Mouse (Mus musculus): ENCODE data around the gene C1ql4.
A peak's percentile ranks its signal among the peaks of the same experiment; 100 is the strongest.
"Not testable (repeated sequence)": the region's sequence is repeated elsewhere in the genome, so short reads cannot be mapped to it uniquely, and the experiment has no call there.

Gene C1ql4

DNA sequence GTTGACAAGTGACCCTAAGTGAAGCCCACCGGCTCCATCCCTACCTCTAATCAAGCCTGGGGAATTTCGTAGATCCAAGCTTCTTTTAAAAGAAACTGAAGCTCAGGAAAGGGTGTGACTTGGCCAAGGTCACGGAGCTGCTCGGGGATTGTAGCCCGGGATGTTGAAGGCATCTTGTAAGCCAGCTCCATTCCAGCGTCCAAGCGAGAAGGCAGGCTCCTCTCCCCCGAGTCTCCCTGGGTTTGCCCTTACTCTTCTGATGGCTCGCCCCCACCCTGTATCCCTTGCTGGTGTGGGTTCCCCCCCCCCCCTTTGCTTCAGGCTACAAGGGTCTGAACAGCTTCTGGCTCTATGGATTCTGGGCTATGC lies 10.9 kb upstream of the C1ql4 start:
- no peak for DNase-seq (ENCODE audit: low spot score)

DNA sequence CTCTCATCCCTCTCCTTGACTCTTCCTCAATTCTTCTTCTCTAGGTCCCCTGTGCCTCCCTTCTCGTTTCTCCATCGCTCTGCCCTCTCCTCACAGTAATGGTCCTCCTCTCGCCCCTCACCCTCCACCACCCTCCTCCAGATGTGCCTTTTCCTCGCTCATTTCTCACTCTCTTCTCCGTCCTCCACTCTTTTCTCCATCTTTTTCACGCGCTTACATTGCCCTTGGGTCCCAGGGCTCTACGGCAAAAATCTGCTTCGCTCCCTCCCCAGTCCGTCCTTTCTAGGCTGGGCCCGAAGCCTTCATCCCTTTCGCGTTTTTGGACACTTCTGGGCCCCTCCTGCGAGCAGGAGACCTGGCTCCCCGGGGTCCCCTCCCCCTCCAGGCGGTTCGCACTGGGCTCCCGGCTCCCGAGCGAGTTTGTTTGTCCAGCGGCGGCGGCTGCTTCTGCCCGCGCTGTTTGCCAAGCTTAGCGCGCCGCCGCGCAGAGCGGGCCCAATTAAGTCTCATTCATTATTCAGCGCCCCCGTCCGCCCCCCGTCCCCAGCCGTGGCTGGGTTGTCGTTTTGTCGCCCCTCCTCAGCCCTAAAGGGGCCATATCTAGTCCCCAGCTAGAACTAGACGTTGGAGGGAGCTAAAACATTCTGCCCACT lies 10.3 kb upstream of the C1ql4 start:
- no peak for DNase-seq (ENCODE audit: low spot score)

DNA sequence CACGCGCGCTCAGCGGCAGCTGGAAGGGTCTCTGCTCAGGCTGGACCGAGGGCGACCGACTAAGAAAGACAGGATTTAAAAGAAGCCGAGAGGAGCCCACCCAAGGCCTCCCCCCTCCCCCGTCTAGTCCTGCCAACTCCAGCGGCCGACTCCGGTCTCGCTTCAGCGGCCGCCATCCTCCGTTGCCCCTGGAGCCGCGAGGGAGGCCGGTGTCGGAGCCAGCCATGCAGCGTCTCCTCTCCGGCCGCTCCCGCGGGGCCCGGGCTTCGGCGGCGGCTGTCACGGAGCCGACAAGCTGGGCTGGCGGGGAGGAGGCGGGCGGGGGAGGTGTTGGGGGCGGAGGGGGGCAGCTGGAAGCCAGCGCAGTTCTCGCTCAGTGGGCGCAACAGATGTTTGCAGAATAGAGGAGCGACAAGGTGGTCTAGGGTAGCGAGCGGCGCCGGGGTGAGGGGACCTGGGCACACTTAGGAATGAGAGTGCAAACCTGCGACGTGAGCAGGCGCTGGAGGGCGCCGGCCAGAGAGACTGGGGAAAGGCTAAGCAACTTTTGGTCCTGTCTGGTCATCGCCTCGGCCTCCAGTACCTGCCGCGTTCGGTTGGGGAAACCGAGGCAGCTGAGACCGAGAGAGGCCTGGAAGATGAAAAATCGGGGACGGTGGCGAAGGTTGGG lies 9.3 kb upstream of the C1ql4 start:
- DNase-seq (ENCODE audit: low spot score): no peak

DNA sequence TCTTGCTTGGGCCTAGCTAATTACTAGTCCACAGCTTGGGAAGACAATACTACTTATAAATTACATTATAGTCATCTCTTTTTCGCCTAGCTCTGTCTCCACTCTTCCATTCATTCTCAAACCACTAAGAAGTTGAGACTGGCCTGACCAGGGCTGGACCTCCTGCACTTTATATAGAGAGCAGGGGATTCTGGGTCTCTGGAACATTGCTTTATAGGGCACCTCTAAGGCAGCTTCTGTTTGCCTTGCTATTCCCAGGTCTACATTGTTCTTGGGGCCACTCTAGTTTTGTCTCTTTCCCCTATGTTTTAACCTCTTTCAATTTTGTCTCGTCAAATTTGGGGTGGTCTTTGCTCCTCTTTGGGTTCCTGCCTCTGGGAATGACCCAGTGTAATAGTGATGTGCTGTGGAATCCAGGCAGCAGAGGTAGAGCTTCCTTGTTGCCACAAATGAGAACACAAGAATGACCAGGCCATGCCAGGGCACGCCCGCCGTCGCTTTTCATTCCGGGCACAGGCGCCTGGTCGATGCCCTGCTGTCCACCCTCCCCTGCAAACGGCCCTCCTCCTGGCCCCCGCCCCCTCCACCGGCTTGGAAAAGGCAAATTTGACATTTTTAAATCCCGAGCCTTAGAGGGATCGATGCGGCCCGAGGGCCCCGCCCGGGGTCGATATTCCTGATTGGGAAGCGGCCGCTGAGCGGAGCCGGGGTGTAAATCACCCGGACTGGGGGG lies 8.6 kb upstream of the C1ql4 start:
- DNase-seq (ENCODE audit: low spot score): no peak

DNA sequence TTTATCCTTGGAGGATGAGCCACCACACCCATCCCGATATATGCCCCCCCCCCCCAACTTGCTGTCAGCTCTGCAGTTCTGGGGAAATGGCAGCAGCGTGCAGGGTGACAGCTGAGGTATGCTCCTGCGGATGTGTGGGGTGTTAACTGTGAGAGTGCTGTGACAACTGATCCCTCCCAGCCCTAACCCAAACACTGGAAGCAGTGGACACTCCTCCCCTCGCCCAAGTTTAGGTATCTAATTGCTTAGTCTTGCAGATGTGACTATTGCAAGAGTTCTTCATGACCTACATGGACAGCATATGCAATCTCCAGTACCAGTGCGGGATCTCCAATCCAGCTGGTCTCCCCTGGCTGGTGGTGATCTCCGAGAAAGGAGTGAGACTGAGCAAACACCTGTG lies 7.7 kb upstream of the C1ql4 start:
- DNase-seq (ENCODE audit: low spot score): no peak

DNA sequence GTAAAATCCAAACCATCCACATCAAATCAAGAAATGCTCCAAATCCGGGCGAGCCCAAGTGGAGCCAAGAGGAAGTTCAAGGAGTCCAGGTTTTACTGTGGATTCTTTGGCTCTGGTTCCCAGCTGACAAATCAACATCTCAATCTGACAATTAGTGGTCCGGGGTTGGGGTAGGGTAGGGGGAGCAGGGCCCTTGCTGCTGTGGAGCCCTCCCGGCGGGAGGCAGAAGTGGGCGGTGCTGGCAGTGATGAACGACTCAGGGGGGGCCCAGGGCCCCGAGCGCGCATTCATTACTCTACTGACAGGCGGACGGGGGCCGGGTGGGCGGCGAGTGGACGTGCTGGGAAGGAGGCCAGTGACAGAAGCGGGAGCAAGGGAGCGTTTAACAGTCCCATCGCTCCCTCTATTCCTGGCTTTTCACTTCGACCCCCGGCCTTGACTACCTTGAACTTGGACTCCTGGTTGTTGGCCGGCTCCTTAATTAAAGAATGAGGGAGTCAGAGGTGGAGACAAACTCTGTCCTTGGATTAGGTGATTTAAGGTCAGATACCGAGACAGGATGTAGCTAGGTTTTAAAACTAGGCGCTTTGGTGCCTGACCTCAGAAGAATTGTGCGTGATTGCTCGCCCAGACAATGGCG lies 7.1 kb upstream of the C1ql4 start:
- no peak for DNase-seq (ENCODE audit: low spot score)

DNA sequence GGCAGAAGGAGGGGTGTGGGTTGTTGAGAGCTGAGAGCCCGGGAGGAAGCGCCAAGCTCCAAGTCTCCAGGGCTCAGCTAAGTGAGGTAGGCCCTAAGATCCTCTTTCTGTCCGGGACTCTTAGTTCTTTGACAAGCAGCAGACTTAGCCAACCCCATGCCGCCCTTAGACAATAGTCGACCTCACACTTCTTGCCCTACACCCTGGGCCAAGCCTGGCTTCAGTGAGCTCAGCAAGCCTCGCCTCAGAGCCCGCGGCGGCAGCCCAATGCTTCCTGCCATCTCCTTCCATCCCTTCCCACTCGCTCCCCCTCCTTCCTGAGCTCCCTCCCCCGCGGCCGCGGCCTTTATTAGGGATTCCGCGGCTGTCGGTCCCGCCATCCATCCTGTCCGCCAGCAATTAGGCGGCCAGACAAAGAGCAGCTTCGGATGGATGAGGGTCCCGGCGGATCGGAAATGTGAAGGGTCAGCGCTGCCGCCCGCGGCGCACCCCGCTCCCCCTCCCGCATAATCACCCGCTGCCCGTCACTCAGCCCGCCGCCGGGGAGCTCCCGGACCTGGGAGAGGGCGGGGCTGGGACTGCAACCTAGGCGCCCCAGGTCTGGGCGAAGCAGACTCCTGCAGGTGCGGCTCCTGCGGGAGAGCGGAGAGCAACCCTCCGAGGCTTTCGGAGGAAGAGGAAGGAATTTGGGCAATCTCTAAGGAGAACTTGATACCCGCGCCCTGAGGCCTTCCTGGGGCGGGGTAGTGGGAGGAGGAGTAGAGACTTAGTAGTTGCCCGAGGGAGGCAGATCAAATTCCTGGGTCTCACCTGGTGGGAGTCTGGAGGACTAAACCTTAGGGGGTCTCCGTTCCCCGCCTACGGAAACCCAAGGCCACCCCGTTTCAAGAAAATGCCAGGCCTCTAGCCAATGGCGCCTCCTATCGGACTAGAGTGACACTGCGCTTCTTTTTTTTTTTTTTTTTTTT lies 6.0 kb upstream of the C1ql4 start:
- no peak for DNase-seq (ENCODE audit: low spot score)

DNA sequence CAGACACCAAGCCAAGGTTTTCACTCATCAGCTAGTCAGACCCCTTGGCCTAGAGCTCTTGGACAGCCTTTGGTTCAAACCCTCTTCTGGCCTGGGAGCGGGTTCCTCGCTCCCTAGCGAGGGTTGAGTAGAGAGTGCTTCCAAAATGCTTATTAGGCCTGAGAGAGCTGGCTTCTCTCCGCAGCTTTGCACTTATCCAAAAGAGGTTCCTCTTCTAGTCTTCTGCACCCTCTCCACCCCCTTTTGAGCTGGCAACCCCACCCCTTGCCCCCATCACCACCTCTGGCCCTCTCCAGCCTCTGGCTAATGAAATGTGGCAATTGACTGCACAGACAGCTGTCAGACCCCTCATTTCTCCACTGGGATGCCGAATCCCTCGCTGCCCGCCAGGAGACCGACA lies 5.3 kb upstream of the C1ql4 start, which contains the start of gene Dnajc22:
TSS of gene Dnajc22 (plus strand) at position 301 of the 400 bp plus-strand sequence.
- no peak for DNase-seq (ENCODE audit: low spot score)

DNA sequence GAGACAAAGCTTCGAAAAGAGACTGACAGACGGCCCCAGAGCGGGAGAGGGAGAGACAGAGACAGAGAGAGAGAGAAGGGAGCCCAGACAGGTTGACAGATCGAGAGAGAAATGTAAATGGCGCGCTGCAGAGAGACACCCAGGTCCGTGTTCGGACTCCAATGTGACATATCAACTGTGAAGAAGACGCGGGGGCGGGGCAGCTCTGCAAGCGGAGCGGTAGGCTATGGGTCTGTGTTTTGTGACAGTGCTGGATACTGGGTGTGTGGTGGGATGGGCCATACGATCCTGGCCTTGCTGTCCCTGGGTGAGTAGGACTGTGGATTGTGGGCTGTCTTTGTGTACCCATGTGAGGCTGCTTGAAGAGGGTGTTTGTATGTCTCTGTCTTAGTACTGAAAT lies 1.5 kb upstream of the C1ql4 start:
- no peak for DNase-seq (ENCODE audit: low spot score)

DNA sequence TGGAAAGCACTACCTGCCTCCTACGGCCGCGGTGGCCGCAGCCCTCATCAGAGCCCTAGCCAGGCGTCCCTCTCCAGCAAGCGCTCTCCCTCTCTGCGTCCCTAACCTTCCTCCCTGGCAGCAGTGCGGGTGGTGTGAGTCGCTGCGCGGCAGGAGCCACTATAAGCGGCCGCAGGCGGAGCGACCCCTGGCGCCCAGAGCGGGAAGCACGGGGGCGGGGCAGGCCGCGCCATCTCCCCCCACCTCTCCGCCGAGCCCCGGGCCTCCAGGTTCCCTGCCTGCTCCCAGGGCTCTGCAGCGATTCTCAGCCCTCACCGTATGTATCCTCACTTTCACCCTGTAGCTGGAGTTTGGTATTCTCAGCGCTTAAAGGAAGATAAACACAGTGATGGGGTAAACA lies 675 bp upstream of the C1ql4 start:
- DNase-seq (ENCODE audit: low spot score): no peak

DNA sequence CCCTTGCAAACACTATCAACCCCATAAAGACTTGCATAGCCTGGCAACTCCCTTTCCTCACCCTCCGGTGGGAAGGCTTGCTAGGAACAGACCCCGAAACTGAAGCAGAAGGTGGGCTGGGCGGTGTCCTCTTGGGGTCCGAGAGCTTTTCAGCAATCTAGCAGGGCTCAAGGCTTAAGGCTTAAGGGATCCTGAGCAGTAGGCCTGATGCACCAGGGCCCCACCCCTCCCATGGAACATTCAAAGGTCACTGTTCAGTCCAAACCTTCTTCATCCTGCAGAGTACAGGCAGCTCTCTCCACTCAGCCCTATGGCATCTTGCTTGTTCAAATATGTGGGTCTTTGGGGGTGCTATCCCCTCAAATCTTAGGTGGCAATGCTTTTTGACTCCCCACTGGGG lies 1.6 kb downstream of the C1ql4 start:
- DNase-seq (ENCODE audit: low spot score): no peak

DNA sequence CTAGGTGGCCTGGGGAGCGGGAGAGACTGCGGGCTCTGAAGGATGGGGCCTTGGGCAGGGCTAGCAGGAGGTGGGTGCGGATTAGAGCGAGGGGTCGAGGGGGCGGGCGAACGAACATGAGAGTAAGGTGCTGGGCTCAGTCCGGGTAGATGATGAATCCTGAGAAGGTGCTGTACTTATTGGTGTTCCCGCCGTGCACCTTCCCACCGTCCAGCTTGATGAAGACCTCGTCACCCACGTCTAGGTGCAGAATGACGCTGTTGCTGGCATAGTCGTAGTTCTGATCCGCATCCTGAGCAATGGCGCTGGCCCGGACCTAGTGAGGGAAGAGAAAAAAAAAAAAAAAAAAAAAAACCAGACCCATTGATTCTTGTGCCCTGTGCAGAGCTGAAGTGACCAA lies 3.0 kb downstream of the C1ql4 start:
- DNase-seq (ENCODE audit: low spot score): no peak

DNA sequence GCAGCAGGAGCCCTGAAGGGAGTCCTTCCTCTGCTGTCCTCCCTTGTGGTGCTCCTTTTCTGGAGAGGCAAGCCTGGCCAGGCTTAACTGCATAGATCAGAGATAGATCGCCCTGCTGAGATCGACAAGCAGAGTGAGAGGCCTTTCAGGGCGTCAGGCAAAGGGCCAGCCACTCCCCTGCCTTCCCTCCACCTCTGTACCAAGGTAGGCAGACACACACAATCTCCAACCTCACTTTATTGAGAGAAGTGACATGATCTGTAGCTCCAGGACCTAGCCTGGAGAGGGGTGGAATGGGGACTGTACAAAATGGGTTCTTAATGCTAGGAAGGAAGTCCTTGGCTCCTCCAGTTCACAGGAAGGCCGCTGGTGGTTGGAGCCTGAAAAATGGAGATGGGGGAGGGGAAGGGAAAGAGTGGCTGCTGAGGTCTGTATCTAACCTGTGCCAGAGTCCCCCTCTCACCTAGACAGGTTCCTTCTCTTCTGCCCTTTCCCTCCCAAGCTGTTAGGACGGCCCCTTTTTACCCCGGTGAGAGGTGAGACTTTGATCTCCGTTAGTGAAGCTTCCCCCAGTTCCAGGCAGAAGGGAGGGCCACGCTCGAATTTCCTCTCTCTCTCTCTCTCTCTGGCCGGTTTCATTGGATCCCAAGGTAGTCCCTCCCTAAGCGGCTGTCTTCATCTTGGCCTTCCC lies 3.6 kb downstream of the C1ql4 start:
- DNase-seq (ENCODE audit: low spot score): no peak

DNA sequence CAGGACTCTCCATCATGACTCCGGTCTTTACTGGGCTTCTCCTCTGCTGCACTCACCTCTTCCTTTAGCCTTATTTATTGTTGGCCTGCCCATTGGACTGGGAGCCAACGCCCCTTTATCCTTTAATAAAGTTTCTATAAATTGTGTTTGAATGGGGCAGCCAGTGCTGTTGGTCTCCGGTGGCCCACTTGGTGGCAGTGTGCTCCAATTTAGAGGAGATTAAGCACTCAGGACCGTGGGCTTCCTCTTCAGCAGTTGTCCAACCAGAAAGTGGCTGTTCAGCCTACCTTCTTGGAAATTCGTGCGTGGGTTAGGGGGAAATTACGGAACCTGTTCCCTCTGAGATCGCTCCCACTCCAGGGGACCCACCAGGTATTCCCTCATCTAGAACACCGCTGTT lies 4.4 kb downstream of the C1ql4 start:
- no peak for DNase-seq (ENCODE audit: low spot score)

DNA sequence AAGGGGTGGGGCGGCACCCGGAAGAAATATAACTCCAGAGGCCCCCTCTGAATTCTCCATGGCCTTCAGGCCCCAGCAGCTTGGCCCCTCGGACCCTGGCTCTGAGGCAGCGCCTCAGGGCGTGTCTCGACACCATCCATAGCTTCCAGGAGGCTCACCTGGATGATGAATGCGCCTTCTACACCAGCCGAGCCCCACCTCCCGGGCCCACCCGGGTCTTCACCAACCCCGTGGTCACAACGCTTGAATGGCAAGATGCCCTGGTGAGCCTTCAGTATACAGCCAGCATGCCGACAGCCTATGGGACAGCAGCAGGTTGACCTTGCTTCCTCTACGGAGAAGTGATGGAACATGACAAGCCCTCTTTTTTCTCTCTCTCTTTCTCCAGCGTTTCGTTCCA lies 4.8 kb downstream of the C1ql4 start:
- no peak for DNase-seq (ENCODE audit: low spot score)

DNA sequence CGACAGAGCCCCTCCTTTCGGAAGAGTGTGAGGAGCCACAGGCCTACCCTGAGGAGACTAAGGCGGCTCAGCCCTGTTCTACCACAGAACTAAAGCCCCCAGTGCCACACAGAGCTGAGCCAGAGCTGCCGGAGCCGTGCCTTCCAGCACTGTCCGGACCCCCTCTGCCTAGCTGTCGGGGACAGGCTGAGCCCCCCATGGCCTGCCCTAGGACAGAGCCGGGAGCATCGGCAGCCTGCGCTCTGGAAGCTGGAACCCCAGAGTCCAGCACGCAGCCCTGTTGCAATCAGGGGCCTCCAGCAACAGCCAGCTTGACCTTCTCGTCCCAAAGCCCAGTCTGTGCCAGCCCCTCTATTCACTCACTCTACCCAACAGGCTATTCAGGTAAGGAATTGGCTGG lies 5.3 kb downstream of the C1ql4 start:
- no peak for DNase-seq (ENCODE audit: low spot score)

DNA sequence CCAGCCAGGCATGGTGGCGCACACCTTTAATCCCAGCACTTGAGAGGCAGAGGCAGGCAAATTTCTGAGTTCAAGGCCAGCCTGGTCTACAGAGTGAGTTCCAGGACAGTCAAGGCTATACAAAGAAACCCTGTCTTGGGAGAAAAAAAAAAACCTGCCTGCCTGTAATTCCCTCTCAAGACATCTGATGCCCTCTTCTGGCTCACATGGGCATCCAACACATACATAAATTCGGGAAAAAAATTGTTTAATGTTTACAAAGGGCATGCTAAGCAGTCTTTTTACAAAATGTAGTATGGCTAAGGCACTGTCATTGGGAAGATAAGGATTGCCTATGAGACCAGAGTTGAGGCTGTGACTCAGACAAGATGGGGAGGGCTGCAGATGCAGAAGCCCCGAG lies 7.8 kb downstream of the C1ql4 start:
- no peak for DNase-seq (ENCODE audit: low spot score)

DNA sequence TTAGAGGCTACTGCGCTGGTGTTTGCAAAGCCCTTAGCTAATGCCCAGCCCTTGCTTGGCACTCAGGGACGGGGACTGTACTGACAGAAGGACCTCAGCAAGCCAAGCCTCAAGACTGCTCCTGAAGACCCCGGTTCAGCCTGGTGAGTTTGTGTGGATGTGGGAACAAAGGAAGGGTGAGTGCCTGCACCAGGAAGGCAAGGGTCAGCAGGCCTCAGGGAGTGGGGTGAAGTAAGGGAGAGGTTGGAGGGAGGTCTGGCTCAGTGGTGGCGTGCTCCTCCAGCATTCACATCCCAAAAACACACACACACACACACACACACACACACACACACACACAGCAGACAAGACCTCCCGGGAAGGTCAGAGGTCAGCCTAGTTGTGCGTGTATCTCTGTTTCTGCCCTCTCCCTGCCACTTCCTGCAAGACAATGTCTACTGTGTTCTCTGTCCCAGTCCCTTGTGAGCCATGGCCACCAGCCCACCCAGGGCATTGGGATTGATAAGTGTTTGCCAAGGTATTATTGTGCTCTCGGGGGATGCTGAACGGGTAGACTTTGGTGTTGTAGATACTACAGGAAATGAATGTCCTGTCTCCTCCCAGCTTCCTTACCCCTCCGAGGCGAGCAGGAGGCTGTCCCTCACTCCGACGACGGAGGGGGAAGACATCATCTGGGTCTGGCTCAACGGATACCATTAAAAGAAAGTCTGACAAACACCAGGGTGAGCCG lies 9.3 kb downstream of the C1ql4 start:
- no peak for DNase-seq (ENCODE audit: low spot score)

DNA sequence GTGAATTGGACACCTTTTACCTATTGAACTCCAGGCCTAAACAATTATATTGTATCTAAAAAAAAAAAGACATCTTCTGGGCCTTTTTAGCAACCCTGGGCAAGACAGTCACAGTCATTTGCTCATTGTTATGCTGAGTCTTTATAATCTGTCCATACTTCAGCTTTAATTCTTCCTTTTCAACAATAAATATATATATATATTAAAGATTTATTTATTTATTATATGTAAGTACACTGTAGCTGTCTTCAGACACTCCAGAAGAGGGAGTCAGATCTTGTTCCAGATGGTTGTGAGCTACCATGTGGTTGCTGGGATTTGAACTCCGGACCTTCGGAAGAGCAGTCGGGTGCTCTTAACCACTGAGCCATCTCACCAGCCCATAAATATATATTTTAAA lies 11.6 kb downstream of the C1ql4 start:
- DNase-seq (ENCODE audit: low spot score): not testable (repeated sequence)

DNA sequence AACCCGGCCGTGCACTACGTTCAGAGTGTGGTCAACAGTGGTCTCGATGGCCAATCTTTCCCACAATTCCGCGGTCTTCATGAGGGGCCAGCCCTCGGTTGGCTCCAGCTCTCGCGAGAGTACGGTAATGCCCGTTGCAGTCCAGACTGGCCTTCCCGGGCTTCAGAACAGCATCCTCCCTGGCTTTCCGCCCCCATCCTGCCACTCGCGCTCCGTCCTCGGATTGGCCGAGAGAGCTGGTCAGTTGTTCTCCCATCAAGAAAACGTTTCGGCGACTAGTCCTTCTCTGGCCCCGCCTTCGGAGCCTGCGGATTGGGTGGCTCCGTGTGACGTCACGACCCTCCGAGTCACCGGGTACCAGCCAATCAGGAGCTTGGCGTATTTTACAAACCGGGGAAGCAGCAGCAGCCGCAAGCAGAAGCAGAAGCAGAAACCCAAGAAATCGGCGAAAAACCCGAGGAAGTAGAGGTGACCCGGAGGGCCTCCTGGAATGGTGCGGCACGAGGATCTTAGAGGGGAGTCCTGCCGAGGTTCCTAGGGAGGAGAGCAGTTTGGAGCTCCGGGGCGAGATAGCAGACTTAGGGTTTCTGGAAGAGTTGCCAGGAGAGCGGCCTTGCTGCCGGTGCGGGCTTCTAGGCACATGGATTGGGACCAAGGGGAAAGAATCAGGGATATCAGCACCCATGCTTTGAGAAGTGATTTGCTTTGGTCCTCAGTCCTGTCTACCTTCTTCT lies 12.8 kb downstream of the C1ql4 start:
- peak; percentile 87 for DNase-seq (ENCODE audit: low spot score)
